ENCODE assay signal across 7 mouse cellular contexts in genomic region chr8:76901430-76902204, GRCm38 (mm10). TPM values are rescaled to one million over a fixed set of nuclear protein-coding genes. Genes with fewer than 3 reads are reported as not detected.
DNase-seq lines count a peak whose midpoint lies in the region; ATAC-seq and TF ChIP-seq lines count a peak whose summit lies in the region.

No protein-coding gene starts in this region.

- intact Hi-C loops in heart, adult 2 months (cut with DNase I) = loop anchor here (5.0 kb wide), 3 partner anchors 141 to 326 kb away; no protein-coding TSS in a partner anchor

- TF ChIP-seq POLR2A in heart, adult 2 months (IDR thresholded peaks at IDR 0.05; ENCODE audit: insufficient read depth, low read depth, low read length) = peak; percentile 97
- peak; percentile 99 for TF ChIP-seq POLR2A in kidney, adult 2 months (IDR thresholded peaks at IDR 0.05; ENCODE audit: low read depth, low read length)
- peak; percentile 99 for TF ChIP-seq POLR2A in small intestine, adult 2 months (IDR thresholded peaks at IDR 0.05; ENCODE audit: low read depth, low read length)

- under 1% methylated on average over 41 of the region's 41 CpGs for WGBS in embryonic facial prominence, embryonic 13.5 days
- under 1% methylated on average over 41 of the region's 41 CpGs for WGBS in heart, adult 2 months
- under 1% methylated on average over 40 of the region's 41 CpGs for WGBS in kidney, adult 2 months
- 0% methylated on average over 37 of the region's 41 CpGs for WGBS in limb, embryonic 11.5 days
- under 1% methylated on average over 41 of the region's 41 CpGs for WGBS in midbrain, embryonic 13.5 days
- WGBS in small intestine, adult 2 months = under 1% methylated on average over 41 of the region's 41 CpGs

- H3K9ac ChIP-seq in embryonic facial prominence, embryonic 13.5 days = peak overlapping the region; percentile 71
- H3K9ac ChIP-seq in heart, adult 2 months (ENCODE audit: low read depth, low read length) = peak overlapping the region; percentile 86
- peak overlapping the region; percentile 43 for H3K9ac ChIP-seq in limb, embryonic 11.5 days (ENCODE audit: low read length)
- peak overlapping the region; percentile 66; the same call in 1 of the 2 replicates for H3K9ac ChIP-seq in midbrain, embryonic 13.5 days (replicated peaks)

- no peak for TF ChIP-seq CTCF in heart, adult 2 months (IDR thresholded peaks at IDR 0.05)
- TF ChIP-seq CTCF in kidney, adult 2 months (conservative IDR thresholded peaks at IDR 0.05; ENCODE audit: insufficient read depth, insufficient read length, low read depth, low read length) = no peak
- no peak for TF ChIP-seq CTCF in small intestine, adult 2 months (IDR thresholded peaks at IDR 0.05; ENCODE audit: extremely low read depth, insufficient read length, insufficient replicate concordance, low read depth, low read length)

- H3K27ac ChIP-seq in embryonic facial prominence, embryonic 13.5 days = no peak overlapping the region
- H3K27ac ChIP-seq in heart, adult 2 months = peak overlapping the region; percentile 96
- H3K27ac ChIP-seq in kidney, adult 2 months (ENCODE audit: insufficient read depth, low read depth, low read length) = peak overlapping the region; percentile 57; the same call in 1 of the 2 replicates
- no peak overlapping the region for H3K27ac ChIP-seq in limb, embryonic 11.5 days (replicated peaks; ENCODE audit: low read depth, low read length)
- H3K27ac ChIP-seq in midbrain, embryonic 13.5 days = no peak overlapping the region
- peak overlapping the region; percentile 86 for H3K27ac ChIP-seq in small intestine, adult 2 months (ENCODE audit: insufficient read depth, low read depth, low read length)

- H3K9me3 ChIP-seq in embryonic facial prominence, embryonic 13.5 days = no peaks in the 10 kb centered on the region
- no peaks in the 10 kb centered on the region for H3K9me3 ChIP-seq in limb, embryonic 11.5 days (ENCODE audit: control insufficient read depth, low read length)
- no peaks in the 10 kb centered on the region for H3K9me3 ChIP-seq in midbrain, embryonic 13.5 days

- peak overlapping the region; percentile 63 for H3K4me3 ChIP-seq in embryonic facial prominence, embryonic 13.5 days
- H3K4me3 ChIP-seq in heart, adult 2 months = peak overlapping the region; percentile 90
- peak overlapping the region; percentile 77 for H3K4me3 ChIP-seq in kidney, adult 2 months (ENCODE audit: insufficient read depth, low read depth, low read length)
- peak overlapping the region; percentile 56 for H3K4me3 ChIP-seq in limb, embryonic 11.5 days (ENCODE audit: low read depth, low read length)
- peak overlapping the region; percentile 71 for H3K4me3 ChIP-seq in midbrain, embryonic 13.5 days (replicated peaks)
- H3K4me3 ChIP-seq in small intestine, adult 2 months (ENCODE audit: low read depth, low read length) = peak overlapping the region; percentile 84

- peaks cover 74% of the 10 kb centered on the region for H3K27me3 ChIP-seq in embryonic facial prominence, embryonic 13.5 days
- no peaks in the 10 kb centered on the region for H3K27me3 ChIP-seq in heart, adult 2 months (ENCODE audit: control insufficient read depth, insufficient read depth, low read length)
- no peaks in the 10 kb centered on the region for H3K27me3 ChIP-seq in kidney, adult 2 months (replicated peaks; ENCODE audit: control insufficient read depth, insufficient read depth, low read length)
- peaks cover 45% of the 10 kb centered on the region for H3K27me3 ChIP-seq in limb, embryonic 11.5 days (ENCODE audit: control insufficient read depth, insufficient read depth, low read length)
- peaks cover 59% of the 10 kb centered on the region for H3K27me3 ChIP-seq in midbrain, embryonic 13.5 days
- H3K27me3 ChIP-seq in small intestine, adult 2 months (ENCODE audit: control insufficient read depth, insufficient read depth, low read length) = no peaks in the 10 kb centered on the region

- H3K79me2 ChIP-seq in heart, adult 2 months (replicated peaks; ENCODE audit: control insufficient read depth, insufficient read depth, low read length) = no peaks in the 10 kb centered on the region

- H3K36me3 ChIP-seq in embryonic facial prominence, embryonic 13.5 days = no peaks in the 10 kb centered on the region
- no peaks in the 10 kb centered on the region for H3K36me3 ChIP-seq in heart, adult 2 months (ENCODE audit: control insufficient read depth, insufficient read depth, low read length)
- H3K36me3 ChIP-seq in kidney, adult 2 months (ENCODE audit: control insufficient read depth, insufficient read depth, low read length) = no peaks in the 10 kb centered on the region
- no peaks in the 10 kb centered on the region for H3K36me3 ChIP-seq in limb, embryonic 11.5 days (ENCODE audit: control insufficient read depth, insufficient read depth, low read length)
- no peaks in the 10 kb centered on the region for H3K36me3 ChIP-seq in midbrain, embryonic 13.5 days
- no peaks in the 10 kb centered on the region for H3K36me3 ChIP-seq in small intestine, adult 2 months (ENCODE audit: control insufficient read depth, insufficient read depth, low read length)

- ATAC-seq in embryonic facial prominence, embryonic 13.5 days (ENCODE audit: insufficient number of reproducible peaks, insufficient read depth, low FRiP score, low TSS enrichment, low read depth) = peak; percentile 96
- ATAC-seq in limb, embryonic 11.5 days (ENCODE audit: insufficient number of reproducible peaks, low FRiP score, low TSS enrichment, low read depth) = peak; percentile 99
- peak; percentile 97 for ATAC-seq in midbrain, embryonic 13.5 days

- H3K4me1 ChIP-seq in embryonic facial prominence, embryonic 13.5 days = peaks cover 21% of the 10 kb centered on the region
- no peaks in the 10 kb centered on the region for H3K4me1 ChIP-seq in heart, adult 2 months (ENCODE audit: control insufficient read depth, insufficient read depth, low read length)
- no peaks in the 10 kb centered on the region for H3K4me1 ChIP-seq in kidney, adult 2 months (ENCODE audit: control insufficient read depth, insufficient read depth, low read length)
- H3K4me1 ChIP-seq in limb, embryonic 11.5 days (ENCODE audit: control insufficient read depth, insufficient read depth, low read length) = peaks cover 17% of the 10 kb centered on the region
- peaks cover 22% of the 10 kb centered on the region for H3K4me1 ChIP-seq in midbrain, embryonic 13.5 days (replicated peaks)
- no peaks in the 10 kb centered on the region; the same call in 1 of the 2 replicates for H3K4me1 ChIP-seq in small intestine, adult 2 months (ENCODE audit: control insufficient read depth, insufficient read depth, insufficient read length, low read length)

- peak; percentile 90 to 94 for DNase-seq in adrenal gland, postnatal 4 days (ENCODE audit: low spot score in 2 of 2)
- peak; percentile 97 to 99 for DNase-seq in heart, adult 2 months
- peak; percentile 99 for DNase-seq in kidney, adult 2 months
- peak; percentile 96 for DNase-seq in limb, embryonic 11.5 days (ENCODE audit: low spot score)

- TF ChIP-seq EP300 in heart, adult 2 months (IDR thresholded peaks at IDR 0.05; ENCODE audit: insufficient read depth, low read depth, low read length) = 0 out of 2 replicates have a peak, but pooled peaks have one; percentile 36

- H3K4me2 ChIP-seq in embryonic facial prominence, embryonic 13.5 days = peak overlapping the region; percentile 98
- peak overlapping the region; percentile 95 for H3K4me2 ChIP-seq in limb, embryonic 11.5 days (ENCODE audit: low read depth, severe bottlenecking)
- peak overlapping the region; percentile 100 for H3K4me2 ChIP-seq in midbrain, embryonic 13.5 days (replicated peaks)

RNA-seq across cellular contexts. Expression of gene Nr3c2, which starts 2.4 kb away (rescaled TPM):
- total RNA-seq in adrenal gland, postnatal 4 days (2021) = 10 to 100 TPM in 1 of 2 experiments, 1 to 10 TPM in 1; 7.3 to 10.5 TPM
- 3.0 and 9.7 TPM in 2 replicates for polyA plus RNA-seq in embryonic facial prominence, embryonic 13.5 days (2015; fragmentation: Nextera tagmentation; extraction: Ambion mirVana)
- total RNA-seq in heart, adult 2 months (2021) = 10 to 100 TPM; 21.1 to 27.8 TPM
- 7.0 and 10.6 TPM in 2 replicates for polyA plus RNA-seq in heart, adult 2 months (2012; rRNA removed)
- polyA plus RNA-seq in kidney, adult 2 months (2012; rRNA removed) = 7.6 and 9.2 TPM in 2 replicates
- 0.37 and 1.0 TPM in 2 replicates for polyA plus RNA-seq in limb, embryonic 11.5 days (2014; fragmentation: Nextera tagmentation; extraction: Ambion mirVana)
- 1.2 and 1.5 TPM in 2 replicates for polyA plus RNA-seq in midbrain, embryonic 13.5 days (2015; fragmentation: Nextera tagmentation; extraction: Ambion mirVana)
- polyA plus RNA-seq in small intestine, adult 2 months (2012; rRNA removed) = 5.9 and 12.0 TPM in 2 replicates

Comparison
In these comparisons a context has a peak if more than half of its experiments do, and no peak if none do; other contexts are left out.
1. H3K27ac ChIP-seq: peak in heart, adult 2 months (single experiment), kidney, adult 2 months (single experiment) and small intestine, adult 2 months (single experiment); none in embryonic facial prominence, embryonic 13.5 days (single experiment), limb, embryonic 11.5 days (single experiment) and midbrain, embryonic 13.5 days (single experiment).
2. Peak in every context shown above with its lines, with median percentiles within 50 percentile points of each other: DNase-seq, ATAC-seq, H3K4me2 ChIP-seq, H3K4me3 ChIP-seq, H3K9ac ChIP-seq and POLR2A ChIP-seq.